Mouse (Mus musculus) heart, adult 11 months (tissue): ENCODE data around the gene Plxnb1.
A peak's percentile ranks its signal among the peaks of the same experiment; 100 is the strongest.

ENCODE experiments used
- DNase-seq: peaks from one replicate; pipeline ENCODE4 v3.0.0; 2022

Gene Plxnb1

DNA sequence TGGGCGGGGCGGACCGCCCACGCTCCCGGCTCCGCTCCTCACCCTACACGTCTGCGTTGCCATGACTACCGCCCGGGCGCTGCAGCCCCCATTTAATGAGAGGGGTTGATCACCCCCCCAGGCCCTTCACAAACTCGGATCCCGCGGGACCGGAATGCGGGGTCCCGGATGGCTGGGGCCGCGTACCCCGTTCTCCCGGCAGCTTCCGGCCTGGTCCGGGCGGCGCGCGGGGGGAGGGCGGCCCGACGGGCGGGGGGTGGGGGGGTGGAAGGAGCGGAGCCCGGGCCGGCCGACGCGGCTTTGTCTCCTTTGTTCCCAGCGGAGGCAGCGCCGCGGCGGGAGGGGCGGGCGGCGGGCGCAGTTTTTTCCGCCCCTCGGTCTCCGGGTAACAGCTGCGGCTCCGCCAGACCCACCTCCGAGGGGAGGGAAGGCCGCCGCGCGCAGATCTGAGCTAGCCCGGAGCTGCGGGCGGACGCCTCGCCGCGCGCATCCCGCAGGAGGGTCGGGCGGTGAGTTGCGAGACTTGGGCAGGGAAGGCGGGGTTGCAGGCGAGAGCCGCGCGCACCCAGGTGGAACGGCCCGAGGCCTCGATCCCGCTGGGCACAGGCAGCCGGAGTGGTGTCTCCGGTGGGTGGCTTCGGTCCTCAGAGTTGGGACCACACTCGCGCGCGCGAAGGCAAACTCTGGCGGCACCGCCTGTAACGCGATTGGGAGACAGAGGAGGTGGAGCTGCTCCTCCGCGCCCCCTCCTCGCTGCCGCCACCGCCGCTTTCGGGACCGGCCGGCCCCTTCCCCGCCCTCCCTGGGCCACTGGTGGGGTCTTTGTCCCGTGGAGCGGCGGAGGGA is at the start of gene Plxnb1:
Gene Plxnb1 (plus strand): TSS at position 253 of the 846 bp plus-strand sequence.
- DNase-seq: peak; percentile 98

DNA sequence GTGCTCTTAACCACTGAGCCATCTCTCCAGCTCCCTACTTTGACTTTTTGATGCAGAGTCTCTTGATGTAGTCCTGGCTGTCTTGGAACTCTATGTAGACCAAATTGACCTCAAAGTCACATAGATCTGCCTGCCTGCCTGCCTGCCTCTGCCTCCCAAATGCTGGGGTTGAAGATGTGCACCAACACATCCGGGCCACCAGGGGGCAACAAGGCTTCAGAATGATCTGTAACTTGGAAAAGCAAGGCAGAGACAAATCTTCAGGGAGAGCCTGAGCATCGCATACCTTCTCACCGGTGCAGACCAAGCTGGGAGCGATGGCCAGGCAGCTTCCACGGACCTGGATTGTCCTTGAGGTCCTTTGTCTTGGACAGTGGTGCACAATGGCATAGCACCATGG is 48.9 kb upstream of the Plxnb1 start:
- peak; percentile 96 for DNase-seq

DNA sequence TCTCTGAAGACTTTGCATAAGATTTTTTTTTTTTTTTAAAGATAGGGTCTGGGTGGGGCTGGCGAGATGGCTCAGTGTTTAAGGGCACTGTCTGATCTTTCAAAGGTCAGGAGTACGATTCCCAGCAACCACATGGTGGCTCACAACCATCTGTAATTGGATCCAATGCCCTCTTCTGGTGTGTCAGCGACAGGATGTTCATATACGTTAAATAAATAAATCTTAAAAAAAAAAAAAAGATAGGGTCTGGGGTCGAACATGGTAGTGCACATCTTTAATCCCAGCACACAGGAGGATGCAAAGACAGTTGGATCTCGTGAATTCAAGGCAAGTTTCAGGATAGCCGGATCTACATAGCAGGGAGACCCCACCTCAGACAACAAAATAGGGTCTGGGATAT is 45.9 kb upstream of the Plxnb1 start:
- DNase-seq: no peak

DNA sequence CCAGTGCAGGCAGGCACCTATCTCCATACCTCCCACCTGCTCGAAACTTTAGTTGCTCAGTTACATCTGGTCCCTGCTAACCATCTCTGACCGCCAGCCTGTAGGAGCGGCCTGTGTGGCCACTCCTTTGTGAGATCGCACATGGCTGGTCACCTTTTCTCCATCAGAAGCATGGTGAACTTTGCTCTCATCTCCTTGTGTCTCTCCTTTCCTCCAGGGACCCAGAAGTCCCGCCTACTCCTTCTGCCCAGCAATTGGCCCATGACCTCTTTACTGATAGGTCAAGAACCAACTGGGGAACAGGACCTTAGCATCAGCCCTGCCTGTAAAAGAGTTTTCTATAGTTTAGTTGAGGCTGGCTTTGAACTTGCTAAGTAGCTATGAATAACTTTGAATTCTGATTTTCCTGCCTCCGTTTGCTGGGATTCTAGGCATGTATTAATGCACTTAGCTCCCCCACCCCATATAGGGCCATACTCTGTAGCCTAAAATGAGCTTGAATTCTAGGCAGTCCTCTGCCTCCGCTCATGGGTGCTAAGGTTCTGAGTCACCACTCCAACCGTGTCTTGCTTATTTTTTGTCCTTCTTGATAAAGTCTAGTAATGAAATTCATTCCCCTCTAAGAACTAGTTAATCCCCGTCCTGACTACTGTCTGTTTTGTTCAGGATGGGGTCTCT is 45.1 kb upstream of the Plxnb1 start:
- peak; percentile 84 for DNase-seq

DNA sequence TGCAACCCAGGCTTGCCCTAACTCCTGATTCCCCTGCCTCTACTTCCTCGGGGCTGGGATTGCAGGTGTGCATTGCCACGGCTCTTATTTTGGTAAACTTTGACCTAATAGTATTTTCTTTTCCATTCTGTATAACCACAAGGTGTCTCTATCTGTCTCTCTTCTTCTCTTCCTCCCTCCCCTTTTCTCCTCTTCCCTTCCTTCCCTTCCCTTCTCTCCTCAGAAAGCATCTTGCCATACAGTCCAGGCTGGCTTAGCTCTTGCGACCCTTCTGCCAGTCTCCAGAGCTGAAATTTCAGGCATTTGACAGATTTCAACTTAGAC is 44.6 kb upstream of the Plxnb1 start:
- DNase-seq: no peak

DNA sequence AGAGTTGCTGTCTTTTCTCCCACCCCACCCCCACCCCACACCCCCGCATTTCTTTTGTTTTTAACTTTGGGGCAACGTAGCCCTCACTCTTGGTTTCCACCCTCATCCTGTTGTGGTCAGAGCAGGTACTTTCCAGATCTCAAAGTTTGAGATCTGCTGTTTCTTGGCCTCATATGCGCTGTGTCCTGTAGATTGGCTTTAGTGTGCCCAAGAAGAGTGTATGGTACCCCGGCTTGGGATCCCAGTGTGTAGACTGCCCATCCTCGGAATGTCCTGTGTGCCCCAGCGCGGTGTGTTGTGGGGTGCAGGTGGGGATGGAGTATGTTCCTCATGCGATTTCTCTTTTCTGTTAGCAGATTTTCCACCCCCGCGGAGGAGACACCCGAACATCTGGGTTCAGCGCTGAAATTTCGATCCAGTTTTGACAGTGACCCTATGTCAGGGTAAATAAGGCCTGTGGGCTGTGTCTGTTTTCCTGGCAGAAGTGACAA is 44.1 kb upstream of the Plxnb1 start:
- peak; percentile 87 for DNase-seq

DNA sequence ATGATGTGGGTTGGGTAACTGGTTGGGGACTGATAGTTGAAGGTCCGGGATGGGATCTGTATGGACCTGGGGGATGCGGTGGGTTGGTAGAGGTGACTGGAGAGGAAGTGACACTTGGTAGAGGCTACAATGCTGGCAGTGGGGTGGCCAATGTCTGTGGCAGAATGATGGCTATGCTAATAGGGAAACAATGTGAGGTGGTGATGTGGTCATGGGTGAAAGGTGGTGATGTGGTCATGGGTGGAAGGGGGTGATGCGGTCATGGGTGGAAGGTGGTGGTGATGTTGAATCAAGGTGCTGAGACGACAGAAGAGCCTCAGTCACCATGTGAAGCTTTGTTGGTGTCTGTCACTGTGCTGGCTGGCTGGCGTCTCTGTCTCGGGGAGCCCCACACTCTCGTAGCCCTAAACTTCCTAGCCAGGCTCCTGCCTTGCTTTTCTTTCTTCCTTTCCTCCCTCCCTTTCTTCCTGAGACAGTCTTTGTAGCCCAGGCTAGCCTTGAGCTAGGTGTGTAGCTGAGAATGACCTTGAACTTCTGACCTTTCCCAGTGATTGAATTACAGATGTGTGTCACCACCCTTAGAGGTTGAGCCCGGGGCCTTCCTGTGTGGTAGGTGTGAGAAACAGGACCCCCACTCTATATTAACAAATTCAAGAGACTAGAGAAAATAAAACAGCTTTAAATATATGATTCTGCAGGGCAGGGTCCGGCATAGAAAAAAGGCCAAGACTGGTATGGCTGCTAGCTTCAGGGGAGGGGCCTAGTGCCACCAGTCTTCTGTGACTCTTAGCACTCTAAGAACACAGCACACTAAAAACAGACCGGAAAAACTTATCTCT is 43.3 kb upstream of the Plxnb1 start:
- DNase-seq: peak; percentile 92

DNA sequence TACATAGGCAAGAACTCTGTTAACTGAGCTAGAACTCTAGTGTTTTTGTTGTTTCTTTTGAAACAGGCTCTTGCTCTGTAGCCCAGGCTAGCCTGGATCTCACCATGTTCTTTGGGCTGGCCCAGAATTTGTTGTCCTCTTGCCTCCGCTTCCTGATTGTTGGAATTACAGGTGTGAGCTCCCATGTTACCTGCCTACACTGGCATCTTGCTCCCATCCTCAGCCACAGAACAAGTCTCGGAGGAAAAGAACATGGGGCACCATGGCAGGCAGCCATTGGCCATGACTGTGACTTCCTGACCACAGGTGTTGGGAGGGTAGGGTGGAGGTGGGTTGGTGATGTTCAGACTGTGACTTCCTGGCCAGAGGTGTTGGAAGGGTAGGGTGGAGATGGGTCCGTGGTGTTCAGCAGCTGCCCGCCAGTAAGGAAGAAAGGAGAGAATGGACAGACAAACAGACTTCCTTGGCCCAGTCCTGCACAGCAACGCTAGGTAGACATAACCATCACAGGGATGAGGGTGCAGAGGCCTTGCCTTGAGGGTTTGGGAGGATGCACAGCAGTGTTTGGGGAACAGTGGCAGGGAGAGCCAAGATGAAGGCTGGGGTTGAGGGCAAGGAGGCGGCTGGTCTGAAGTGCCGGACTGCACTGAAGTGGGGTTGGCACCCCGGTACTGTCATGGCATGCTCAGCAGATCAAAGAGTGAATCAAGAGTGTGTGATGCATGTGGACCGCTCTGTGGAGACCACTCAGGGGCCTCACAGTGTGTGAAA is 42.5 kb upstream of the Plxnb1 start:
- DNase-seq: peak; percentile 92

DNA sequence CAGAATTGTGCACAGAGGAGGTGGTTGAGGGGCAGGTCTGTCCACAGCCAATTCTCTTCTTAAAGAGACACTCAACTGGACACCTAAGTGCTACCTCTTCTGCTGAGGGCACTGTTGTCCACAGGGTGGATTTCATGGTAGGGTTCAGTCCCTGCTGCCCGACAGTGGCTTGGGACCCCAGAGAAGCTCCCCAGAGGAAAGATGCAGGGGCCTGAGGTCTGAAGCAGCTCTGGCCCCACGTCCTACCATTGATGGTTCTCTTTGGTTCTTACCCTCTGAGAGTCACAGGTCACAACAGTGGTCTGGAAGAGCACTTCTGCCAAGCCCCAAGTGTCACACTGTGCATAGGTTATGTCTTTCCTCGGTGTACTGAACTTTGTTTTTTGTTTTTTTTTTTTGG is 41.8 kb upstream of the Plxnb1 start:
- peak; percentile 74 for DNase-seq

DNA sequence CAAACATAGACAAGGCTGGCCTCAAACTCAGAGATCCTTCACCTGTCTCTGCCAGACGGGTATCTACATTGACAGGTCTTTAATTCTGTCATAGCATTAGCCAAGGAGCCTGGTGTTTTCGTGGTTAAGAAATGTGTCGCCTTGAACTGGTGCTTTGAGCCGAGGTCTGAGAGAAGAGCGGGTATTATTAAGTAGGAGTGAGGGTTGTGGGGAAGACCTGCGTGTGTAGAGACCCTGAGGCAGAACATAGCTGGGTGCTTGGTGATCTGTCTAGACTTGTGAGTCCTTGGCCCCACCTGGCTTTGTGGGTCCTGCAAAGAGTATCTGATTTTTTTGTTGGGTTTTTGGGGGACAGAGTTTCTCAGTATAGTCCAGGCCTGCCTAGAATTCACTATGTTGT is 41.3 kb upstream of the Plxnb1 start:
- peak; percentile 86 for DNase-seq

DNA sequence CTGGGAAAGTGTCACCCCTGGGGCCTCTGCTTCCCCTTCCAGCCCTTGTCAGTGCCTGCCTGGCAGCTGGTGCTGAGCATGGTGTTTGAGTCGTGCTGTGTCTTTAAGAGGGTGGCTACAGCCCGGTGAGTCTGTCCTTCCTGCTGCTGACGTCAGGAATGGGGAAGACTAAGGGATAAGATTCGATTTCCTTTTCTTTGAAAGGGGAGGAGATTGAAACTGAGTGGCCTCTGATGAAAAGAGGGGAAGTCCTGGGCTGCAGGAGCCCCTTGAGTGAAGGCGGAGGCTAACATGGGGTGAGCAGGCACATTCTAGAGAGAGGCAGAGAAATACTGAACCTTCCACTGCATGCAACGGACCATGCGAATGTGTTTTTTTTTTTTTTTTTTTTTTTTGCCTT is 40.5 kb upstream of the Plxnb1 start:
- peak; percentile 99 for DNase-seq

DNA sequence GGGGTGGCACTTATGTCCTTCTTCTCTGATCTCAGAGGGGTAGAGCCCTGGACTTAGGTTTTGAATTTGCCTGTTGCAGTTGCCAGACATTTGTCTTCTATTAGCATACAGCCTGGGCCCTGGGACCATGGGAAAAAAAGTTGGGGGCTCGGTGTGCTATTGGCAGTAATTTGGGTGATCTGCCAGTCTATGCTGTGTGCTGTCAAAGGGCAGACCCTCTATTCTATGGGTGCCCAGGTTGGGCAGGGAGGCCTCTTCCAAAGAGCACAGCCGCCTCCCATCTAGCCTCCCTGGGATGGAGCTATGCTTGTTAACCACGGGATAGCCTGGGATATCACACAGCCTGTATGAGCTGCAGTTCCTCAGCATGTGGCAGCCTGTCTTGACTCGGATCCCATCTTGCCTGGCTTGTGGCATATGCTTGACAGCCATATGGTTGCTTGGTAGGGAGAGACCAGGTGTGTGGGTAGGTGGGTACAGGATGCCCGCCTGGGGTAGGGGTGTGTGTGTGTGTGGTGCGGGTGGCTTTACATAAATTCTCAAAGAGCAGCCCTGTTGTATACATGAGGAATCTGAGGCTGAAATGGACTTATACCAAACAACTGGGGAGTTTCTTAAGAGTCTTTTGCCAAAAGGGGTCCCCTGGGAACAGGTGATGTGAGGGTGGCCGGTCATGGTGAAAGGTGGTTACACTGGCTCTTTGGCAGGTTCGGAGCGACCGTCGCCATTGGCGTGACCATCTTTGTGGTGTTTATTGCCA is 39.7 kb upstream of the Plxnb1 start:
- DNase-seq: peak; percentile 93

DNA sequence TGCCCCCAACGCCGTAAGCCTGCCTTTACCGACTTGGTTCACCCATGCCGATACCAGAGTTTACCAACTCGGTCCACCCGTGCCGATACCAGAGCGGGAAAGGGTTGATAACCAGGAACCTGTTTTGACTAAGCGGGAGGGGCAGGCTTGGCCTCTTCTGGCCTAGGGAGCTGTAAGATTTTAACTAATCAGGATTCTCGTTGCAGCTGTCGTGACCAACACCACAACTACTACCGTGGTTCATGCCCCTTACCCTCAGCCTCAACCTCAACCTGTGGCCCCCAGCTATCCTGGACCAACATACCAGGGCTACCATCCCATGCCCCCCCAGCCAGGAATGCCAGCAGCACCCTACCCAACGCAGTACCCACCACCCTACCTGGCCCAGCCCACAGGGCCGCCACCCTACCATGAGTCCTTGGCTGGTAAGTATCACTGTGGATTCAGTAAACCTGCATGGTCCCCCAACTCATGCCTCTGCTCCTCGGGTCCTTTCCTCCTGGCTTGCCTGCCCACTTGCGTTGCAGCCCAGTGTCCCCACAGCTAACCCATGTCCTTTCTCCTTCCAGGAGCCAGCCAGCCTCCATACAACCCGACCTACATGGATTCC is 39.0 kb upstream of the Plxnb1 start:
- DNase-seq: peak; percentile 93

DNA sequence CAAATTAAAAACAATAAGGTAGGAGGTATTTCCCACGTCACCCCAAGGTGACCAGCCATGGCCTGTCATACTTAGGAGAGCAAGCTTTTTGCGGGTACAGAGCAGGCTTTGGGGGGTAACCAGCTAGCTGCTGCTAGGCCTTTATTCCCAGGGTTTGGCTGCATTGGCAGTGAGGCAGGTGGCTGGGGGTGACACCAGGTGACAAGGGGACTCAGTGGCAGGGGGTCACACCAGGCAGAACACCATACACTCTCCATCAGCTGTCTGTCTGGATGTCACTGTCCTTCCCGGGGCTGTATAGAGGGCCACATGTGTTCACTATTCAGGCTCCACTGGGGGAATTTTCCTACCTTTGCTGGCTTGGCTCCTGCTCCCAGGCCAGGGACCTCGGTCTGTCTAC is 38.3 kb upstream of the Plxnb1 start:
- peak; percentile 90 for DNase-seq

DNA sequence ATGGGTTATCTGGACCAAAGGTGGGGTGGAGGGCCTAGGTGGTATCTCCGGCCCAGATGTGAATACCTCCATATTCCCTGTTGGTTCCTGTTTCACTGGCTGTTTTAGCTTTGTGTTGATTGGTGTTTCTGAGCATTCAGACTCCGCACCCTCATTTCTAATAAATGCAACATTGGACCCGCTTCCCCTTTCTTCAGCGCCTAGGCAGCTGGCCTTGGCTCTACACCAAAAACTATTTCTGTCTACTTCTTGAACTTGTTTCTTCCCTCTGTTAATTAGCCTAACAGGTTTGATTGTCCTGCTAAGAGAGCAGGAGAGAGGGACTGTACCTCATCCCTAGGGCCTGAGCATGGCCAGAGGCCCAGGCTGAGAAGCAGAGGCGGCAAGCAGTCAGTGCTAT is 37.6 kb upstream of the Plxnb1 start:
- DNase-seq: peak; percentile 94

DNA sequence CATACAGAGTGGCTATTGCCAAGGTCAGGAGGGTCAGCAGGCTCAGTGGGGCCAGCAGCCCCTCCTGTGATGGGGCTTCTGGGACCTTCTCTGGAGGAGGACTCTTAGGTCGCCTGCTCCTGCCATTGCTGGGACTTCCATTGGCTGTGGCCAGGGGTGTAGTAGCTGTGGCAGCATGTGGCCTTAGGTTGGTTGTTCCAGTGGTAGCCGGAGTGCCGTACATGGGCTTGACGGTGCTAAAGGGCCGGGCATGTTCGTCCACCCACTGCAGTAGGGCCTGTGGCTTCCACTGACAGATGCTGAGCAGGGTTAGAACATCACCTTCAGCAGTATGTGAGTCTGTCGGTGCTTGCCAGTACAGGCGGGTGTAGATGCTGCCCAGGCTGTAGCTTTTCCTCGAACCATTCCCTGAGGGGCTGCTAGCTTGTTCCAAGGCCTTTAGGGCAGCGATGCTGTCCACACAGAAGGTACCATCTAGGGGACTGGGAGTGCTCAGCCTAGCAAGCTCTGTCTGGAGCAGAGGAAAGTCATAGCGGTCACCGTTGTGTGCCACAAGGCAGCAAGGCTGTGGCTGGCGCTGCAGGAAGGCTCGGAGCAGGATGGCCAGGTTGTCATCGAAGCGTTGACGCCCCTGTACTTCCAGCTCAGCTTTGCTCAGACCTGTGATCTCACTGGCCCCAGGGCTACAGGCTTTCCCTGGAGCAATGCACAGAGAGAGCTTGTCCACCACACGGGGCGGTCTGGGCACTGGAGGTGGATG is 37.0 kb upstream of the Plxnb1 start:
- DNase-seq: peak; percentile 94

DNA sequence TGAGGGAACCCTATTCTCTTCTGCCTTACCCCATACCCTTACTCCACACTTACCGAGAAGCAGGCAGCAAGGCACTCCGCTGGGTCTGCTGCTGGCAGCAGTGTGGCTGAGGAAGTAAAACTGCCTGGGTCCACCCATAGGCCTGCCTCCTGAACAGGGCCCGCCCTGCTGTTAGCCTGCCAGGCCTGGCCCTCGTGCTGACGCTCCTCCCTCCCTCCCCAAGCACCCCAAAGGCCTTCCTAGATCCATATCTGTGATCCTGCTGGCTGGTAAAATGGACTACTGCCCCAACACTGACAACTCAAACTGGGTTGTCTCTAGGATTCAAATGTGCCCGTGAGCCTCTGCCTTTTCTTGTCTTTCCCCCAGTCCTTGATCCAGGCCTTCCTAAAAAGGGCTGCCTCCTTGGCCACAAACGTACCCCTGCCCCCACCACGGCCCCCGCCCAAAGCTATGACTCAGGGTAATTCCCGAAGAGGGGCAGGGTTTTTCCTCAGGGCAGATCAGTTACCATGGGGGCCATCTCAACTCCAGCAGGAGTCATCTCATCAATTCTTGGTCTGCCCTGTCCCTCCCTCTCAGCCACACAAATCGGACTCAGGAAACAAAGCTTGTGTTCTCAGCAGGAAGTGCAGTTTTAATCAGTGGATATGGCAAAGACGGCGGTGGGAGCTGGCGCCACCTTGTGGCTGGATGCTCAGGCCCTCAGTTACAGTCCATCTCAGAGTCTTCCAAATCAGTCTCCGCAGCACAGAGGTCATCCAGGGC is 35.9 kb upstream of the Plxnb1 start, which contains the start of gene Trex1:
Gene Trex1 (minus strand): TSS at position 599 of the 768 bp plus-strand sequence.
- peak; percentile 100 for DNase-seq

DNA sequence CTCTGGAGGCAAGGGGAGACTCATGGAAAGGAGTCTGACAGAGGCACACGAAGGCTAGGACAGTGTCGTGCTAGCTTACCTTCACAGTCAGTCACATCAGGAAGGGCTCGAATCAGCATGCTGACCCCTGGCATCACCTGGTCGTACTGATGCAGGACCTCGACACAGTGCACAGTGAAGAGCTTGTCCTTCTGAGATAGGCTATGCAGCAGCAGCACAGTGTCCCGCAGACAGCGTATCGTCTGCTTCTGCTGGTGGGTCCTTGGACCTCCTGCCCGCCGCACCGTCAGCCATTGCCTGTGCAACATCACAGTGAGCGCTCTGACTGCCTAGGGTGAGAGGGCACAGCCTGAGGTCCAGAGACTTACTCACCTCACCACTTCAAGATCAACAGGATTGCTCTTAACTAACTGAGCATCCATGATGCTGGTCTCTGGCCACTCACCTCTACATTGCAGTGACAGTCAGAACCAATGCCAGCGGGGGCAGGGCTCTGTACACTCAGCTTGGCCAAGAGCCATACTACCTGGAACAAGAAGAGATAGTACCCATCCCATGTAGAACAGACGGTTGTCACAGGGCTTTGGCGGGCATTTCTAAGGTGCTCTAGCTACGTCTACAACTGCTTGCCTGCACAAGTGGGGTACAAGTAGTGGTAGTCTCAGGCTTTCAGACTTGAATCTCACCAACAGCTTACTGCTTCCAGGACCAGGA is 34.8 kb upstream of the Plxnb1 start:
- peak; percentile 92 for DNase-seq

DNA sequence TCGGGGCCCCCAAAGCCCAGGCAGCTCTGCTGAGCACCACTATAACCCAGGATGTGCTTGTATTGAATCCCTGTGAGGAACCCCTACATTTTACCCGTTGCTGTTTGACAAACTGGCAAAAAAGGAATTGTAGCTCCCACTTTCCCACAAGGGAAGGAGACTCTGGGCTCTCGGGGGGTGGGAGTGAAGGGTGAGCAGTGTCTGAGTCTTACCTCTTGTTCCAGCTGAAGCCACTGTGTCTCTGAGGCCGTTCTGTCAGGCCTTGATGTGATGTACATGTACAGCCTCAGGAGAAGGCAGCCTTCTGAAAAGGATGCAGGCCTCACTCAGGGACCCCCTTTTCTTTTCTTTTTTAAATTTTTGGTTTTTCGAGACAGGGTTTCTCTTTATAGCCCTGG is 34.3 kb upstream of the Plxnb1 start:
- DNase-seq: peak; percentile 89
